Mouse (Mus musculus): ENCODE measurements at regions not wholly inside any gene's neighbourhood (a gene's known extent, or its start where the extent isn't known, plus 50 kb on each side); places are given as distances from the start of the nearest gene placed in this dataset.

DNA sequence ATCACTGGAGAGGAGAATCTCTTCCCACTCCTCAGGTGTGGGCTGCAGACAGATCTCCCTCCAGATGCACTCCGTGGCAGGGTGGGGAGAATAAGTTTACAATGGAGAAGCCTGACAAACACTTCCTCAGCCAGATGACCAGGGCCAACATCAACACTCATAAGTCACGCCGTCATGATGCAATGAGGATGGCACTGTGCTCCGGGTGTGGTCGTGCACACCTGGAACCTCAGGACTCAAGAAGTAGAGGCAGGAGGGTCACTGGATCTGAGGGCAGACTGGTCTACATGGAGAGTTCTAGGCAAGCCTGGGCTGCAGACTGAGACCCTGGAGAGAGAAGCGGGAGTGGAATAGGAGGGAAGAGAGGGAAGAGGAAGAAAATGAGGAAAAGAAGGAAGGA, 194.3 kb downstream of the 3100002H09Rik start:
- 90% methylated on average over 6 of the region's 6 CpGs for WGBS
- Histone ChIP-seq H3K36me3 (no peaks in the 10 kb centered on the region), H3K27me3 (no peaks in the 10 kb centered on the region), H3K4me1 (no peaks in the 10 kb centered on the region), H3K4me2 (no peak overlapping the region), H3K9ac (no peak overlapping the region), H3K9me3 (replicated peaks) (no peaks in the 10 kb centered on the region), H3K27ac (no peak overlapping the region), H3K4me3 (replicated peaks) (no peak overlapping the region)
- no peak for ATAC-seq (replicated peaks; ENCODE audit: low FRiP score)

- Histone ChIP-seq H3K9ac (no peak overlapping the region), H3K9me3 (replicated peaks) (no peaks in the 10 kb centered on the region), H3K4me3 (replicated peaks) (no peak overlapping the region), H3K4me1 (no peaks in the 10 kb centered on the region), H3K4me2 (no peak overlapping the region), H3K27me3 (no peaks in the 10 kb centered on the region), H3K27ac (no peak overlapping the region), H3K36me3 (no peaks in the 10 kb centered on the region)
- 88% methylated on average over 7 of the region's 7 CpGs for WGBS
- ATAC-seq (replicated peaks; ENCODE audit: low FRiP score) = no peak
Observed at GRCm38 (mm10) chr4:124414386-124414785, 196.2 kb downstream of the 3100002H09Rik start.

GRCm38 (mm10) chr4:124409279-124409678, 201.3 kb downstream of the 3100002H09Rik start:
- WGBS = 95% methylated on average over 1 of the region's 1 CpGs
- Histone ChIP-seq H3K27me3 (no peaks in the 10 kb centered on the region), H3K36me3 (no peaks in the 10 kb centered on the region), H3K4me2 (no peak overlapping the region), H3K27ac (no peak overlapping the region), H3K4me3 (replicated peaks) (no peak overlapping the region), H3K9ac (no peak overlapping the region), H3K9me3 (replicated peaks) (no peaks in the 10 kb centered on the region), H3K4me1 (no peaks in the 10 kb centered on the region)
- no peak for ATAC-seq (replicated peaks; ENCODE audit: low FRiP score)

GRCm38 (mm10) chr4:124402075-124402474, 208.5 kb downstream of the 3100002H09Rik start:
- 58% methylated on average over 8 of the region's 8 CpGs for WGBS
- 0 out of 2 replicates have a peak, but pooled peaks cover 16% of the 10 kb centered on the region for H3K4me1 ChIP-seq
- H3K4me2 ChIP-seq = no peak overlapping the region
- no peak for ATAC-seq (replicated peaks; ENCODE audit: low FRiP score)
- no peak overlapping the region for H3K27ac ChIP-seq
- no peaks in the 10 kb centered on the region for H3K36me3 ChIP-seq
- H3K27me3 ChIP-seq = peaks cover 34% of the 10 kb centered on the region
- no peaks in the 10 kb centered on the region for H3K9me3 ChIP-seq (replicated peaks)
- H3K4me3 ChIP-seq (replicated peaks) = no peak overlapping the region
- H3K9ac ChIP-seq = no peak overlapping the region

GRCm38 (mm10) chr4:124400741-124401140, 209.9 kb downstream of the 3100002H09Rik start:
- no peak for ATAC-seq (replicated peaks; ENCODE audit: low FRiP score)
- H3K4me1 ChIP-seq = 0 out of 2 replicates have a peak, but pooled peaks cover 19% of the 10 kb centered on the region
- H3K9me3 ChIP-seq (replicated peaks) = no peaks in the 10 kb centered on the region
- no peak overlapping the region for H3K9ac ChIP-seq
- H3K27me3 ChIP-seq = peaks cover 46% of the 10 kb centered on the region
- no peak overlapping the region for H3K27ac ChIP-seq
- no peaks in the 10 kb centered on the region for H3K36me3 ChIP-seq
- WGBS = 65% methylated on average over 8 of the region's 8 CpGs
- H3K4me3 ChIP-seq (replicated peaks) = no peak overlapping the region
- no peak overlapping the region for H3K4me2 ChIP-seq

- Histone ChIP-seq H3K9me3 (replicated peaks) (no peaks in the 10 kb centered on the region), H3K27ac (no peak overlapping the region), H3K4me1 (0 out of 2 replicates have a peak, but pooled peaks cover 21% of the 10 kb centered on the region), H3K36me3 (no peaks in the 10 kb centered on the region), H3K9ac (no peak overlapping the region), H3K4me2 (no peak overlapping the region), H3K4me3 (replicated peaks) (no peak overlapping the region), H3K27me3 (peaks cover 48% of the 10 kb centered on the region)
- WGBS = 69% methylated on average over 6 of the region's 6 CpGs
- no peak for ATAC-seq (replicated peaks; ENCODE audit: low FRiP score)
Observed at GRCm38 (mm10) chr4:124400136-124400675, 210.4 kb downstream of the 3100002H09Rik start.

GRCm38 (mm10) chr4:124398354-124398753, 212.2 kb downstream of the 3100002H09Rik start:
- H3K9ac ChIP-seq = no peak overlapping the region
- no peak for ATAC-seq (replicated peaks; ENCODE audit: low FRiP score)
- H3K9me3 ChIP-seq (replicated peaks) = no peaks in the 10 kb centered on the region
- no peaks in the 10 kb centered on the region for H3K36me3 ChIP-seq
- H3K27me3 ChIP-seq = peaks cover 48% of the 10 kb centered on the region
- peaks cover 37% of the 10 kb centered on the region for H3K4me1 ChIP-seq
- WGBS = 22% methylated on average over 9 of the region's 9 CpGs
- H3K27ac ChIP-seq = no peak overlapping the region
- no peak overlapping the region for H3K4me3 ChIP-seq (replicated peaks)
- H3K4me2 ChIP-seq = no peak overlapping the region

DNA sequence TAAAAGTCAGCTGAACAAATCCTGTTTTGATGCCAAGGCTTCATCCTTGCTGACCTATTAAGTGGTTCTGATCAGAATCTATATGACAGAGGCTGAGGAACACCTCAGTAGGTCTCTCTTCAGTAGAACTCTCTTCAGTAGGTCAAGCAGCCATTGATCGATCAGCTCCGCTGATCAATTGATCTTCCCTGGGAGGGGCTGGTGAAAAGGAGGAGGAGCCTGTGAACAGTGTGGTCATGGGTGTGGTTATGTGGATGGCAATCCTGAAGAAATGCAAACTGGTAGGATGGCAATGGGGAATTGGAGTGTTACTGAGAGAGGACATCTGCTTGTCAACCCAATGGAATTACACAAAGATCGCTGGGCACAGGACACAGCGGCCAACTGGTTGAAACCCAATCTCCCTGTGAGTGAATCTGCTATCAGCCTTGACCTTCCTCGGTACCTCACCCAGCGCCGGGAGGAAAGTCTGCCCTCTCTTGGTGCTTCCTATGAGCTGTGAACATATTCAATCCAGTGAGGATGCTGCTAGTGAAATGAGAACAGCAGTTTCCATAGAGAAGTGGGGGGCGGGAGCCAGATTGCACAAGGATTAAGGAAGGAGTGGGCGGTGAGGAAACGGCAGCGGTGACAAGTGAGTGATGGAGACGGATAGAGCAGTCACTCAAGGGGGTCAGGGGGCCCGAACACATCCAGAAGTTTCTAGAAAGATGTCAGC, 213.9 kb downstream of the 3100002H09Rik start:
- Histone ChIP-seq H3K27ac (no peak overlapping the region), H3K9ac (no peak overlapping the region), H3K9me3 (replicated peaks) (no peaks in the 10 kb centered on the region), H3K4me3 (replicated peaks) (no peak overlapping the region), H3K4me1 (peaks cover 39% of the 10 kb centered on the region), H3K36me3 (no peaks in the 10 kb centered on the region), H3K4me2 (no peak overlapping the region), H3K27me3 (peaks cover 54% of the 10 kb centered on the region)
- ATAC-seq (replicated peaks; ENCODE audit: low FRiP score) = no peak
- 49% methylated on average over 13 of the region's 13 CpGs for WGBS

- H3K27me3 ChIP-seq = peaks cover 56% of the 10 kb centered on the region
- H3K9me3 ChIP-seq (replicated peaks) = no peaks in the 10 kb centered on the region
- H3K9ac ChIP-seq = no peak overlapping the region
- H3K4me1 ChIP-seq = peaks cover 37% of the 10 kb centered on the region
- H3K4me2 ChIP-seq = no peak overlapping the region
- ATAC-seq (replicated peaks; ENCODE audit: low FRiP score) = no peak
- H3K36me3 ChIP-seq = no peaks in the 10 kb centered on the region
- no peak overlapping the region for H3K4me3 ChIP-seq (replicated peaks)
- 82% methylated on average over 7 of the region's 7 CpGs for WGBS
- H3K27ac ChIP-seq = no peak overlapping the region
Observed at GRCm38 (mm10) chr4:124395966-124396395, 214.6 kb downstream of the 3100002H09Rik start.

GRCm38 (mm10) chr4:124395069-124395965, 215.3 kb downstream of the 3100002H09Rik start:
- H3K4me2 ChIP-seq = no peak overlapping the region
- 65% methylated on average over 14 of the region's 14 CpGs for WGBS

DNA sequence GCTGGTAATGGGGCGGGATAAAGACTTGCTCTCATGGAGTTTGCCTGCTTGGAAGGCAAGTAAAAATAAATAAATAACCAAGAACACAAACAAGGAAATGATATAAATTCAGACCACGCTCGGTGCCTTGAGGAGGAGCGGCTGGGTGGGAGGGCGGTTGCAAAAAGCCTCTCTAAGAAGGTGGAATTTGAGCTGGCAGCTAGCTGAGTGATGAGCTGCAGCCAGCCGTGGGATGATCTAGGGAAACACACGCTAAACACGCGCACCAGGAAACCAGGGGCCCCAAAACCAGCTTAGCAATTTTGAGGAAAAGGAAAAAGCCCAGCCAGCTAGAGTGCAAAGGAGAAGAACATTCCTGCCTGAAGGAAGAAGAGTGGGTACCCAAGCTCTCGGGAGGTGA, 217.0 kb downstream of the 3100002H09Rik start:
- ATAC-seq (replicated peaks; ENCODE audit: low FRiP score) = no peak
- Histone ChIP-seq H3K9me3 (replicated peaks) (no peaks in the 10 kb centered on the region), H3K27ac (no peak overlapping the region), H3K4me3 (replicated peaks) (no peak overlapping the region), H3K9ac (no peak overlapping the region), H3K4me1 (peaks cover 29% of the 10 kb centered on the region), H3K36me3 (no peaks in the 10 kb centered on the region), H3K27me3 (peaks cover 53% of the 10 kb centered on the region), H3K4me2 (0 out of 2 replicates have a peak overlapping the region, but pooled peaks have one; percentile 4)
- WGBS = 15% methylated on average over 10 of the region's 10 CpGs

More at GRCm38 (mm10) chr4:124395069-124395965, 215.3 kb downstream of the 3100002H09Rik start:
- no peak overlapping the region for H3K27ac ChIP-seq
- no peaks in the 10 kb centered on the region for H3K9me3 ChIP-seq (replicated peaks)
- H3K36me3 ChIP-seq = no peaks in the 10 kb centered on the region
- no peak overlapping the region for H3K4me3 ChIP-seq (replicated peaks)
- peaks cover 52% of the 10 kb centered on the region for H3K27me3 ChIP-seq
- H3K4me1 ChIP-seq = peaks cover 34% of the 10 kb centered on the region
- H3K9ac ChIP-seq = no peak overlapping the region
- ATAC-seq (replicated peaks; ENCODE audit: low FRiP score) = no peak

GRCm38 (mm10) chr4:124389067-124389466, 221.5 kb downstream of the 3100002H09Rik start:
- H3K4me3 ChIP-seq (replicated peaks) = no peak overlapping the region
- no peak for ATAC-seq (replicated peaks; ENCODE audit: low FRiP score)
- 68% methylated on average over 10 of the region's 10 CpGs for WGBS

More at GRCm38 (mm10) chr4:124389067-124389466, 221.5 kb downstream of the 3100002H09Rik start:
- Histone ChIP-seq H3K4me1 (peaks cover 34% of the 10 kb centered on the region), H3K9me3 (replicated peaks) (no peaks in the 10 kb centered on the region), H3K36me3 (no peaks in the 10 kb centered on the region), H3K27me3 (peaks cover 47% of the 10 kb centered on the region), H3K9ac (no peak overlapping the region), H3K27ac (no peak overlapping the region), H3K4me2 (no peak overlapping the region)
